Mouse (Mus musculus) thymus, postnatal 4 days (tissue): Measurements from ENCODE around the gene Fam20c.

ENCODE experiments used
- DNase-seq: peaks from one replicate; pipeline ENCODE4 v3.0.0; 2021

Gene Fam20c

GRCm38 (mm10) chr5:138757135-138757534 is 2.8 kb downstream of the Fam20c start:
- no peak for DNase-seq

DNA sequence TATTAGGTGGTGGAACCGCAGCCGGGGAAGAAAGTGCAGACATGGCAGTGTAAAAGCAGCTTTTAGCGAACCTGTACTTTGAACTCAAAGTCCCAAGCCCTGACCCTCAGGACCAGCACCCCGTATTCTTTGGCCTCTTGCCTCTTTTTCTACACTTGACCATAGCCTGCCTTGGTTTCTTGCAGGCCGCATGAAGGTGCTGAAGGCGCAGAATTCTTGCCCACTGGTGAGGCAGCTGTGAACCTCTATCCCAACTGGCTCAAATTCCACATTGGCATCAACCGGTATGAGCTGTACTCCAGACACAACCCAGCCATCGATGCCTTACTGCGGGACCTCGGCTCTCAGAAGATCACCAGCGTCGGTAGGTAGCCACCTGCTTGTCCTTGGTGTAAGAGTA is 3.3 kb downstream of the Fam20c start:
- DNase-seq = no peak

- DNase-seq = no peak
These were observed 4.2 kb downstream of the Fam20c start for GRCm38 (mm10) chr5:138758533-138758932.

DNA sequence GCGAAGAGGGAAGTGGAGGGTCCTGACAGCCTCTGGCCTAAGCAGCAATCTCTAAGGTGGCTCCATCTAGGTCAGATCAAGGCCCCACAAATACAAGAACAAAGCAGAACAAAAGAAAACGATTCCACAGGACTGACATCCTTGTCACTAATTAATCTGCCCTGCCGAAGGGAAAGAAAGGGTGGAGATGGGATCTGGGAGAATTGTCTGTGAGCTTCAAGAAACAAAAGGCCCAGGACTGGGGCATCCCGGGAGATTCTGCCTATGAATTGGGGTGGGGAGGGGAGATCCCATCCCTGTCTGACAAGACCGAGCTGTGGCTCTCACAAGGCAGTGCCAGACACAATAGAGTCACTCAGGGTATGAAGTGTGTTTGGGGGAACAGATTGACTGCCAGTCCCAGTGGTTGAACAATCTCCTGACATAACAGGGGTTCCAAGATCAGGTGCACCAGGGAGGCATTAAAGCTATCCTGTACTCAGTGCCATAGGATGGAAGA is 7.6 kb downstream of the Fam20c start:
- no peak for DNase-seq

DNA sequence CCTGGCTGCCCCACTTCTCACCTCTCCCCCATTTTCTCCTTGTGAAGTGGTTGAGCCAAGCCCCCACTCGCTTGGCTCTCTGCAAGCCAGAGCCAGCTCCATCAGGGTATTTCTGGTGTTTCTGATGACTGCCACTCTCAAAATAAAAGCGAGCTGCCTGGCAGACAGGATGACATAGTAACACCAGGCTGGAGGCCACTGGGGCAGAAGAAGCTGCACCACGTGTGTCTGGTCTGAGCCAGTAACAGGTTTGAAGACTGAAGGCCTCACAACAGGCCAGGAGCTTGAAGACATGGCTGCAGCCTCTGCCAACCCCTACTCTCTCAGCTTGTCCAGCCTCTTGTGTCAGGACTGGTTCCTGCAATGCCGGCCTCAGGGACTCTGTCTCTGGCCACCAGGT is 8.0 kb downstream of the Fam20c start:
- DNase-seq = no peak

DNA sequence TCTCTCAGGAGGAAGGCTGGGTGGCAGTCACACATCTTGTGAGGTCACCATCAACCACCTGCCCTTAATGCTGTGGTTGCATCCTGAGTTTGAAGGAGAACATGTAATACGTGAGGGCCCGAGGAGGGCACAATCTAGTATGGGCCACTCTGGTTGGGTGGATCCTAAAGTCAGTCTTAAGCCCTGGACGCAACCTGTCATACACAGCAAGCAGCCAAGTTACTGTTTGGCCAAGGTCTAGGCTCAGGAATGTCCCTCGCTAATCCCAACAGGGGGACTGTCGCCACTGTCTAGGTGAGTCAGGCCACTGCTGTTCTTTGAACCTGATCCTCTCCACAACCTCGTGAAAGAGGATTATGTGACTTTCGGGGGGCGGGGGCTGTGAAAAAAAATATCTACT is 10.3 kb downstream of the Fam20c start:
- no peak for DNase-seq

DNA sequence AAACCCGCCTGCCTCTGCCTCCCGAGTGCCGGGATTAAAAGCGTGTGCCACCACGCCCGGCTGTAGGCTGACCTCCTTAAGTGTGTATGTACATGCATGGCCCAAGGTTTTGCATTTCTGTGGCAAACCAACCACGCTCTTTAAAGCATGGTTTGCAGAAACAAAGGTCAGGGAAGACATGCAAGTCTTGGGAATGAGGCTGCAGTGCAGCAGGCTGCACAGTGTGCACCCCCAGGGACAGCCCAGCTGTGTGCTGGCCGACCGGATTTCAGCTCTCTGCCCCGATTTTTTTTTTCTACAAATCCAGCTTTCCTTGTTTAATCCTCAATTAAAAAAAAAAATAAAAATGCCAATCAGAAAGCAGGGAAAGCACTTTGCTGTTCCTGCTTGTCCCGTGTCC is 13.3 kb downstream of the Fam20c start:
- no peak for DNase-seq

GRCm38 (mm10) chr5:138768704-138769103 is 14.4 kb downstream of the Fam20c start:
- no peak for DNase-seq

DNA sequence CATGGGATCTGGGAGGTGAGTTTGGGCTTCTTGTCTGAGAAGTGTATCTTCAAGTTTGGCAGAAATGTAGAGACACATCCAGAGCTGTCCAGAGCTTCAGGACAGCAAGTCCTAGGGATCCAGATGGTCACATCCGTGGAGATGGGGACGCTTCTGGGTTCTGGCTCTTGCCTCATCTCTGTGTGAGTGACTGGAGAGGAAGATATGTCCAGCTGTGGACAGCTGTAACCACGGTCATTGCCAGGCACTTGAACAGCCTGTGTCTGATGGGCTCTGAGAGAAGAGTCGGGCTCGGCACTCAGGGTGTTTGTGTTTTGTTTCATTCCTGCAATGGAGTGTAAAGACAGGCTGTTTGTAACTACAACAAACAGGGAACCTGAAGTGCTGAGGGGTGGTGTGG is 14.8 kb downstream of the Fam20c start:
- no peak for DNase-seq

GRCm38 (mm10) chr5:138775096-138775495 is 20.8 kb downstream of the Fam20c start:
- DNase-seq = no peak

GRCm38 (mm10) chr5:138776346-138776745 is 22.0 kb downstream of the Fam20c start:
- no peak for DNase-seq

GRCm38 (mm10) chr5:138778731-138779463 is 24.6 kb downstream of the Fam20c start:
- no peak for DNase-seq

DNA sequence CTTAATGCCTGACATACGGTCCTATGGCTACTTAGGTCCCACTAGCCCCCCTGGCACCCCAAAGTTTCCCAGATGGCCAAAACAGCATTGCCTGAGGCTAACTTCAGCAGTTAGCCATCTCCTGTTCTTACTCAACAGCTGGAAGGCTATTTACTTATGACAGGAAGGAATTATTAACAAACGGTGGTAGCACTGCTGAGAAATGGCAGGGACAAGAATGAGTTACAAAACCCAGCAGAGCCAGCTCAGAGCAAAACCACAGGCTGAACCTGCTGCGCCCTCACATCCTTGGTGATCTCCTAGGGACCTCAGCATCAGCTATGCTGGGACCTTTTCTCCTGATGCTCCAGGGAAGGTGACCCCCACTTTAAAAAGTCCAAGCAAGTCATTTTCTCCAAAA is 25.3 kb downstream of the Fam20c start:
- DNase-seq = no peak

DNA sequence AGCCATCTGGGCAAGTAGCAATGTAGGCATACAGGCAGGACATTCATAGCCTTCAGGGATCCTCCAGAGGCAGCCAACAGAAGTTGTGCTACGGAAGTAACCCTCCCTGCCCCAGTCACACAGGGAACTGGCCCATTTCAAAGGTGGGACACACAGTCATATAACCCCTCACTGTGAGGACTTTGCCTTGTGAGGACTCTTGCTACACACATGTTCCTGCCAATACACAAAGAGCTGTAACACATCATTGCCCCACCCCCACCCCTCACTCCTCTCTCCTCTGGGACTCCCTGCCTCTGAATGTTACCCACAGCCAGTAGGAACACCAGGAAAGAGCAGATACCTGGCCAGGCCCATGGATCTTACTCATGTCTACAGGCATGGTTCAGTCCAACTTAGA is 28.4 kb downstream of the Fam20c start:
- no peak for DNase-seq

DNA sequence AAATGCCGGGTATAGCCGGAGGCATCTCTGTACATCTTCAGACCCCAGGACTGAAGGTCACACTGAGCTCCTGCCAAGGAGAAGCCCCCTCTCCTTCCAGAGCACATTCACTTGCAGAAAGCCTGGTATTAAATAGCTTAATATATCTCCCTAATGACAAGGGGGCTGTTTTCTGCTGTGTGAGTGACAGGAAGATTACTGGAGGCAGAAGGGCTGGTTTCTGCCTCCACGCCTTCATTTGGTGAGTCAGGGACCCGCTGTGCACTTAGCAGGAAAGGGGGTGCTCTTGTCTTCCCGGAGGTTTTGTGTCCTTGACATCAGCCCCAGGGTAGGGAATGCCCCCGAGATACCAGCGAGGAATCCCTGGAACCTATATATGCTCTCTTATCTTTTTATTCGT is 28.9 kb downstream of the Fam20c start:
- no peak for DNase-seq

DNA sequence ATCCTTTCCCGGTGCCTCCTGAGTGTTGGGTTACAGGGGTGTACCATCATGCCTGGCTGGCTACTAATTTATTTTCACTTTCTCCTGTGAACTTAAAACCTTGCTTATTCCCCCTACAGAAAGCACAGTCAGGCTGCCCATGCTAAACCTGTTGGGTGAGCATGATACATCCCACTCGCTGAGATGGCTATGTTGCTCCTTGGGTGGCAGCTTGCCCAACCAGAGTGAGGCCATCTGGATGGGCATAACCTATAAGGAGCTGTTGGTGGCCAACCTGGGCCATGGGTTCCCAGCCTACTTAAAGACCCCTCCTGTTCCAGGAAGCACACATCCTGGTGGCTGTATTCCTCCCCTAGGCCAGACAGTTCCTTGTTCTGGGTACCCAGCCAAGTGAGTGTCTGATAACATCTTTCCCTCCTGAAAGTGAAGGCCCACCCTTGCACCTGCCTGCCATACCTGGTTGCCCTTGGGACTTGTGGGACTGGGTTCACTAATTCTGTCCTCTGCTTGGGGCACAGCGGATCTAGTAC is 31.7 kb downstream of the Fam20c start:
- DNase-seq = no peak

DNA sequence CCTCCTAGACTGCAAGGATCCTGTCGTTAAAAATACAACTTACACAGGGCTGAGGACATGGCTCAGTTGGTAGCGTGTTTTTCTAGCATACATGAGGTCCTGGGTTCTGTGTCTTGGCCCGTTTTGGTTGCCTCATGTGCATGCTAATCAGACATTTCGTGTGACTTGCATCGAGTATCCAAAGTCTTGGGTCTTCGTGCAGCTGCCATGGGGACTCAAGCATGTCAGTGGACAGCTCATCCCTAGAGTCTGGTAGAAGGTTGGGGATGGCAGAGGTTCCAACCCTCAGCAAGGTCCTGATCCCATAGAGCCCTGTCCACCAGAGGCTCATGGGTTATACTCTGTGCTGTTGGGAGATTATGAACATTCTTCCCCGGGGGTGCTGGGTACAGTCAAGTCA is 33.3 kb downstream of the Fam20c start:
- DNase-seq = no peak

DNA sequence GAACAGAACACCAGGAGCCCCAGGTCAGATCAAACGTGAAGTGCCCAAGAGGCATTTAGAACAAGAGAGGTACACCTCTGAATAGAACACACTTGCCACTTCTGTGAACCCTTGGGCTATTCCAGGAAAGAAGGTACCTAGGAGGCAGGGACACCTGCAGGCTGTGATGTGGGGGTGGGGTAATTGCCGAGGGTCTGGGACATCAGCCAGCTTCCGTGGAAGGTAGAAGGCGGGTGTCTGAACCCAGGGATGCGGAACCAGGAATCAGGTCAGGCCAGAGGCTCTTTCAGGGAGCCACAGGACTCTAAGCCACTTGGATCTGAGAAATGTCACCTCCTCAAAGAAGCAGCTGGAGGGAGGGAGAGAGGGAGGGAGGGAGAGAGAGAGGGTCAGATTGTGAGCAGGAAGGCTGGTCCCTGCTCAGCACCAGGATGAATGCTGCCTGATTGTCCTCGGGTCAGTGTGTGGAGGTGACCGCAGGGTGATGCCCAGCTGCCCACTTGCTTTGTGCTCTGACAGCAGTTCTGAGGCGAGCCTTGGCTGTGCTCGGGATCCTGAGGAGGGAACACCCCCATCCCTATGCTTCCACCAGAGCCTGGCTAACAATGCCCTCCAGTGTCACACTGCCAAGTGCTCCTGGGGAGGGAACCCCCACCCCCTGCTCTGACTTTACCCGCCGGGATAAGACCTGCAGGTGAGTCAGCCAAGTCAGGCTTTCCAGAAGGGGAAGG is 34.3 kb downstream of the Fam20c start:
- DNase-seq = no peak

GRCm38 (mm10) chr5:138790954-138791480 is 36.7 kb downstream of the Fam20c start:
- DNase-seq = no peak

DNA sequence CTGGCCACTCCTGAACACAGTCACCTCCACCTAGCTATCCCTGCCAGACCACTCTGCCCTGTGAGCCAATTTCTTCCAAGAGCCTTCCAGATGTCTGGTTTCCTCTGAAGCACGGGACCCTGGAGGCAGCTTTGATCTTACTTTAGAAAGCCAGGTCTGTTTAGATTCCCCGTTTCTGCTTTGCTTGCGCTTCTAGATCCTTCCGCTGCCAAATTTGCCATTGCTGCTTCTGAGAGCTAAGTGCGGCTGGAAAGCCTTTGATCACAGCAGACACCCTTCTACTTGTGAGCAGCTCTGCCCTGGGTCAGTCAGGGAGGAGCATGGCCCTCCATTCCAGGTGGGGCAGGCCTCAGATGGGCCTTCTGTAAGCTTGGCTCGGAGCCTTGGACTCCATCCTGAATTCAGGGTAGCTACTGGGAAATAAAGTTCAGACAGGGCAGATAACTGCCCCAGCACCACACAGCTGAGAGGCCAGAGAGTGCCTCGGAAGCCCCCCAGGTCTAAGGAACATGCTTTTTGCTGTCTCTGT is 47.3 kb downstream of the Fam20c start:
- DNase-seq = no peak

- no peak for DNase-seq
These were observed 50.0 kb downstream of the Fam20c start for GRCm38 (mm10) chr5:138804286-138804685.

DNA sequence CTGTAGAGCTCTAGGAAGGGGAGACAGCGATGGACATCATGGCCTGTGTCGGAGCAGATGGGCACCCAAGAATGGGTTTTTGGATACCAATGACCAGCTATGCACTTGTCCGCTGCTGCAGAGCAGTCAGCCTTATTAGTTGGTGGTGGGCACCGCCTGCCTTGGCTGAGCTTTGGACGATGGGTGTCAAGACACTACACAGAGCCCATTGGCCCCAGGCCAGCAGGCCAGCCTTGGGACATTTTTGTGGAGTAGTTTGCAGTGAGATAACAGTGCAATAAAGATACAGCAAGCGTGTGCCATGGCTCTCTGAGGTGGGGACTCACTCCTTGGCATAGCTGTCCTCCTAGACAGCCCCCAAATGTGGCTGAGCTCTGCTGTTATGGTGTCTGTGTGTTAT is 55.5 kb downstream of the Fam20c start:
- DNase-seq = no peak

DNA sequence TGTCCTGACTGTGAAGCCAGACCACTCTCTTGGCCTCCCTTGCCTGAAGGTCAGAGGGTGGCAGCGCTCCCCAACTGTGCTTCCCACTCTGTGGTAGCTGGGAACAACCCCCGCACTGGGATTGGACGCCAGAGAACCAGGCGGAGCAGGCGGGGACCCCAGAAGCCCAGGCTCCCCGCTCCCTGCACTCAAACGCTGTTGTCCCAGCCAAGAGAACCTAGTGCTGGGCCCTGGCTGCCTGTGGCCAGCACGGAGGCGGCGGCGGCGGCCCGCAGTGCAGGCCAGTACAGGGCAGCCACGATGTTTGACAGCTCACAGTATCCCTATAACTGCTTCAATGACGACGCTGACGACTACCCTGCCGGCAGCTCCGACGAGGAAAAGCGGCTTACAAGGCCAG is 65.5 kb downstream of the Fam20c start, which contains the start of gene Gm5294:
Gene Gm5294 (plus strand): TSS at position 301 of the 400 bp plus-strand sequence.
- DNase-seq = no peak
